Mouse (Mus musculus) adrenal gland, adult (tissue): ENCODE measurements at regions not wholly inside any gene's neighbourhood (a gene's known extent, or its start where the extent isn't known, plus 50 kb on each side); places are given as distances from the start of the nearest gene placed in this dataset.

Experiments used
- DNase-seq, 2 experiments: peaks; one replicate each; pipeline ENCODE4 v3.0.0; 2022 to 2023; ENCODE audit warnings: low spot score in 1 of 2; ENCODE audit not compliant: inconsistent age in 2 of 2

DNA sequence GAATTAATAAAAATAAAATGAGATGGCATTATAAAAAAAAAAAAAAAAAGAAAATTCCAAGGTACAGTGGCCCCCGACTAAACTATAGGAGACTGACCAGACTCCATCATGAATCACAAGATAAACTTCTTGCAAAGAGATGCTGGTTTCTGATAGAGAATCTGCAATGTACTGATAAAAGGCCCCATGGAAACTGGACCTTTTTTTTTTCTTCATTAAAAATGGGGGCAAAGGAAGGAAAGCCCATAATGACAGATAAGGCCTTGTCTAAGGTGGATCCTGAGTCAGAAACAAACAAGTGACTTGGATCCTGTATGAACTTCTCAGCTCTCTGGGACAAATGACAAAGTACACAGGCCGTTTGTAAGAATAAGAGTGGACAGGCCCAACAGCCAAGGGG is 344.7 kb upstream of the Nfe2l3 start:
- no peak for DNase-seq

- no peak for DNase-seq
These were observed 343.7 kb upstream of the Nfe2l3 start for GRCm38 (mm10) chr6:51088641-51089372.

- DNase-seq, result no peak
These were observed 339.3 kb upstream of the Nfe2l3 start for GRCm38 (mm10) chr6:51093196-51093595.

- no peak for DNase-seq
These were observed 338.2 kb upstream of the Nfe2l3 start for GRCm38 (mm10) chr6:51094304-51094703.

- DNase-seq, result peak in 1 of 2 experiments; percentile 31
These were observed 335.0 kb upstream of the Nfe2l3 start for GRCm38 (mm10) chr6:51097488-51097887.

DNA sequence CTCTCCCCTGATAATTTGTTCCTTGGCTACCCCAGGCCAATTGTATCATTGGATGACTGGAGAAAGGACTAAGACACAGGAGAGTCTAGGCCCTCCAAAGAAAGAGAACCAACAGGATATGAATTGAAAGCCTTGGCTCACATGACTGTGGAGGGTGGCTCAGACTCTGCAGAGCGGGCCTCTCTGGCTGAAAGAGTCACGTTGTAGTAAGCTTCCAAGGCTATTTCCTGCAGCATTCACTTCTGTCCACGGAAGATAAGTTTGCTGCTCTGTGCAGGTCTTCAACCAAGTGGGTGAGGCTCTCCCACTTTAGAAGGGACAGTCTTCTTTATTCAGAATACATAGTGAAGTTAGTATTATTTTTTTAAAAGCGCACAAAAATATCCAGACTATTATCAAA is 332.1 kb upstream of the Nfe2l3 start:
- no peak for DNase-seq

DNA sequence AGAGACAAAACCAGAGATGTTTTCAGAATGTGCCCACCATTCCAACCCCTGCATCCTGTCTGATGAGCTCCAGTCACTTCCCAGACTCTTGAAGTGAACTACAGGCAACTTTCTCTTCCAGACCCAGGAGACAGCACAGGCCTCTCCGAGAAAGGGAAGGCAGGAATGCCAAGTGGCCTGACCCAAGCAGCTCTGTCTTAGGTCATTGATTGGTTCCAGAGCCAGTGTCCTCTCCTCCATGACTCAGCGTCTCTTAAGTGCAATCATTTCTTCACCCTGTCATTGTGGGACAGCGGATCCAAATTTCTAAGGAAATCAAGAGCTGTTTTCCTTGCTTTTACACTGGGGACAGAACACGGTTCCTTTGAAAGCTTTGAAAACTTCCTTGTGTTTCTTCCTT is 329.2 kb upstream of the Nfe2l3 start:
- DNase-seq, result no peak

GRCm38 (mm10) chr6:51104336-51104735 is 328.1 kb upstream of the Nfe2l3 start:
- no peak for DNase-seq

DNA sequence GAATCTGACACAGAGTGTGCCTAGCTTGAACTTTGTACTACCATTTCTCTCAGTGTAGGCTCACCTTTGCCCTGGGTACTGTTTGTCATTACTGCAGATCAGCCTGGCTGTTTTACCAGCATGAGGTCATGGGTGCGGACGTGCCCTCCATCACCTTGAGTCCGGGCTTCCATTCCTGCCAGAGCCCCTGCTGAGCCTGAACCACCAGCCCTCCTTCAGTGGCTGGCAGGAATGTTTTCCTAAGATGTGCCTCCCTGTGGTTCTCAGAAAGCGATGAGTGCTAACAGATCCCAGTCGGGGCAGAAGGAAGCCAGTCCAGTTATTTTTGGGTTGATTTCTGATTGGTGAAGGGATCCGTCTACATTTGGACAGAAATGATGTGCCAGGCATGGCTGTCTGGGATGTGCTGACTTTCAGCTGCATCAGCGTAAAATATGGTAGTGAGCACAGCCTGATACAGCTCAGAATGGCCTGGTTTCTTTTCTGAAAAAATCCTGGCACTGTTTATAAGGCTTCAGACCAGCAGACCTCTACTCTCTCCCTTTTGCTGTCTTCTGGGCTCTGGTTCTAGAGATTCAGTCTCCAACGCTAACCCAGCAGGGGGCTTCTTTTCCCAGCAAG is 324.0 kb upstream of the Nfe2l3 start:
- DNase-seq, result no peak

- no peak for DNase-seq
These were observed 321.9 kb upstream of the Nfe2l3 start for GRCm38 (mm10) chr6:51110596-51110995.

DNA sequence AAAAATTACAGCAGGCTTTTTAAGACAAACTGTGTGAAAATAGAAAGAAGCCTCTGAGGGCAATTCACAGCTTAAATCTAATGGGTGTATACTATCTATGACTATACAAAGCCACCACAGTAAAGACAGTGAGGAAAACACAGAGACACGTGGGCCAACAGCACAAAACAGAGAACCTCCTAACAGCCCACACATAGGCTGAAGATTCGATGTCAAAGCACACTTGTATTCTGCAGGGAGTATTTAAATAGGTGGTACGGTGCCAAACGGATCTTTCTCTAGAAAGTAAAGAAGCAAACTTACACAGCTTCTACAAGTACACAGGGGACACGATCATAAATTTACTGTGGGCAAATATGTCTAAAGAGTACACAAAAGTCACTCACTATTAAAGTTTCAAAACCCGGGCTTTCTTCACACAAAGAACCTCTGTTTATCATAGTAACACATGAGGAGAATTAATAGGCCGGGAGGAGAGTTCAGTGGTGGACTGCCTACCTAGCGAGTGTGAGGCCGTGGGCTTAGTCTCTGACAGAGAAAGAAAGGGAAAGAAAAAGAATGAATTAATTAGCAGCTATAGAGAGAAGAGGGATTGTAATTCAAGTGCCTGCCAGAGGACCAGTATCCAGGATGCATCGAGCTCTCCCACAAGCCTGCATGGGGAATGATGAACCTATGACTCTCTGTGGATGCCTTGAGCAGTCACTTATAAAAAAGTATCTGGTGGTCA is 317.7 kb upstream of the Nfe2l3 start:
- DNase-seq, result no peak

- DNase-seq, result peak in 1 of 2 experiments; percentile 34
These were observed 313.5 kb upstream of the Nfe2l3 start for GRCm38 (mm10) chr6:51118833-51119535.

DNA sequence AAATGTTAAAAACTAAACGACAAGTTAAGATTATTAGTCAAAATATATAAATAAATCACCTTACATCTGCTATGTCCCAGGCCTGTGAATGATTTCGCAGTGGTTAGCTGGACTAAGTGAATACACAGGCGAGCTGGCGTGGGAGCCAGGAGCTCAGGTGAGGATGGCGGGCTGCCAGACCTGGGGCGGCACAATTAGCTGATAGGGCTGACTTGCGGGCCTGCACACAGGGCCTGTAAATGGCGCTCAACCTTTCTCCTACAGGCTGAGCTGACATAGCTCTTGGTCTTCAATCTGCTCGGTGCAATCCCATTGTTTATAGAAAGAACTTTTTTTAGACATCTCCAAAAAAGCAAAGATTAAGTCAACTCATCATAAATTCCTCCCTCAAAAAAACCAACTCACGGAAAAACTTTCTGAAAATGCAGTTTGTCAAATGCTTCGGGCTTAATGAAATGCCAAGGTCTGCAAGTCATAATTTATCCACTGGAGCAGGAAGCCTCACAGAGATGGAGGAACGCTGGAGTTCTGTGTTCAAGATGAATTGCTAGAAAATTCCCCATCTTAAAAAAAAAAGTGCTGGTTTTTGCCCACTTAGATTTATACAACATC is 312.7 kb upstream of the Nfe2l3 start:
- peak; percentile 44 to 75 for DNase-seq

- peak; percentile 23 to 63 for DNase-seq
These were observed 309.5 kb upstream of the Nfe2l3 start for GRCm38 (mm10) chr6:51122941-51123340.

DNA sequence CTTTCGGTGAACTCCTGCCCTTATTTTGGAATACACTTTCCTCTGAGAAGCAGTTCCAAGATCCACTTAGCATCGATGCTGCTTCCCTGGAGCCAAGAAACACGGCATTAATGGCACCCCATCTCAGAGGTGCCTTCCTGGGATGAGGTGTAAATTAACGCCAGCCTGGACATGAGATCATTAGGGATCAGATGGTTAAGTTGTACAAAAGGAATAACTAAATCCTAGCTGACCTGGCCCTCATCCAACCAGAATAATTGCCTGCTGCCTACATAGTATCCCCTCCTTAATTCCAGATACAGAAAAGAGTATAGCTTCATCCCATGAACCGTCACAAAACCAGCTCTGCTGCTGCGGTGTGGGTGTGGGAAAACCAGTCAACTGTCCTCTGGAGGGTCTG is 304.6 kb upstream of the Nfe2l3 start:
- no peak for DNase-seq

DNA sequence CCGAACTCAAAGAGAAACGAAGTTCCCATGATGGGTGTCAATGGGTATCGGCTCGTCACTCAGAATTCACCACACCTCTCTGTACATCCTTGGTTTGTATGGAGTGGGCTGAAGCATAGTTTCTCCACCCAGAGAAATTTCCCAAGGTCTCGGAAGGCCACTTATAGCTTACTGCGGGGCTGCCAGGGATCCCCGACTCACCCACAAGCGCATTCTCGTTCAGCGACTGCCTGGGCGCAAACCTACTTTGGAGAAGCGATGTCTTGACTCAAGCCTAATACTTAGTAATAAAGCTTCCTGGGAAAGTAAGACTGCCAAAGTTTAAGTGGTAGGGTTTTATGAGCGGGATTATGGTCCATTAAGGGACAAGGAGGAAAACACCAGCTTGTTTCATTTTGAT is 303.4 kb upstream of the Nfe2l3 start:
- DNase-seq, result no peak

DNA sequence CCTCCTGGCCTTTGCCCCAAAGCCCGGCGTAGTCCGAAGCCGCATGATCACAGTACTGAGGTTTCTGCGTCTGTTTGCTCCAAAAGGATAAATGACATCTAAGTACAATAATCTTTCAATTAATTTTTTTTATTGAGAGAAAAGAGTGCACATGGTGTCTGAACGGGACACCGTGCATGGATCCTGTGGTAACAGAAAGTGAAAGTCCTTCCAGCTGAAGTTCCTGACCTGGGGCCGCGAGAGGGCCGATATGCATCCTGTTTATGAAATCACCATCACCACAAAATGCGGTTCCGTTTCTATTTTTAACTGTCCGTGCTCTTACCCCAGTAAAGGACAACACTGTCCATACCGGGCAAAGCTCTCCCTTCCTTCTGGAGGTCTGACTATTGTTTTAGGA is 302.9 kb upstream of the Nfe2l3 start:
- peak; percentile 26 to 69 for DNase-seq

GRCm38 (mm10) chr6:51144762-51145161 is 287.7 kb upstream of the Nfe2l3 start:
- DNase-seq, result no peak

- no peak for DNase-seq
These were observed 286.6 kb upstream of the Nfe2l3 start for GRCm38 (mm10) chr6:51145863-51146262.

DNA sequence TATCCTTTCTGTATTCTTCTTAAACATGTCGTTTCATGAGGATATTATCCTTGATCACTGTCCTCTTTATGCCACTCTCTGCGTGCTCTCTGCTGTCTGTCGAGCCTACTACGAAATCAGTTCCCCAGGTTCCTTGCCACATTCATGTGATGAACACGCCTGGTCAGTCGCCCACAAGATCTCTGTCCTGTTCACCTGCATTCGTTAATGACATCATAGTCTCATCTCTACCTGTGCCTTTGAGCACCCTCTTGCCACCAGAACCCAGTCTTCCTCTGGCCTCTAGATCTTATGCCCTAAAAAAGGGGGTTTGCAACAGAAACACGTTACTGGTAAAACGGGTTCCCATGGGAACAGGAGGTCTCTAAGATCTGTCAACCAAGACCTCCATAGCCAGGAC is 283.6 kb upstream of the Nfe2l3 start:
- DNase-seq, result no peak

DNA sequence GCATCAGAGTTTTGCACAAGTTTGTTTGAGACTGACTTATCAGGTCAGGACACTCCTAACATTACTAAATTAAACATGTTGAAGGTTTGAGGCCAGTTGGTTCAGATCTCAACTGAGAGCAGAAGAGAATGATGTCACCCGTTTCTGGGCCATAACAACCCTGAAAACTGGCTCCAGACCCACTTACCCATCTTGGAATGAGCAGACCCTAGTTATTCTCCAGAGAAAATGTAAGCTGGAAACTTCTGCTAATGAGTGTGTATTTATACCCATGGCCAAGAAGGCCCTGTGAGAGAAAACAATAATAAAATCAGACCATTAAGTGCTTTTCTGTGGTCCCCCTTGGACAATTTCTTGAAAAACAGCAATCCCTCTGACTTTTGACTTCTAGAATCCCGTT is 282.4 kb upstream of the Nfe2l3 start:
- no peak for DNase-seq
